In the genomic region with DNA sequence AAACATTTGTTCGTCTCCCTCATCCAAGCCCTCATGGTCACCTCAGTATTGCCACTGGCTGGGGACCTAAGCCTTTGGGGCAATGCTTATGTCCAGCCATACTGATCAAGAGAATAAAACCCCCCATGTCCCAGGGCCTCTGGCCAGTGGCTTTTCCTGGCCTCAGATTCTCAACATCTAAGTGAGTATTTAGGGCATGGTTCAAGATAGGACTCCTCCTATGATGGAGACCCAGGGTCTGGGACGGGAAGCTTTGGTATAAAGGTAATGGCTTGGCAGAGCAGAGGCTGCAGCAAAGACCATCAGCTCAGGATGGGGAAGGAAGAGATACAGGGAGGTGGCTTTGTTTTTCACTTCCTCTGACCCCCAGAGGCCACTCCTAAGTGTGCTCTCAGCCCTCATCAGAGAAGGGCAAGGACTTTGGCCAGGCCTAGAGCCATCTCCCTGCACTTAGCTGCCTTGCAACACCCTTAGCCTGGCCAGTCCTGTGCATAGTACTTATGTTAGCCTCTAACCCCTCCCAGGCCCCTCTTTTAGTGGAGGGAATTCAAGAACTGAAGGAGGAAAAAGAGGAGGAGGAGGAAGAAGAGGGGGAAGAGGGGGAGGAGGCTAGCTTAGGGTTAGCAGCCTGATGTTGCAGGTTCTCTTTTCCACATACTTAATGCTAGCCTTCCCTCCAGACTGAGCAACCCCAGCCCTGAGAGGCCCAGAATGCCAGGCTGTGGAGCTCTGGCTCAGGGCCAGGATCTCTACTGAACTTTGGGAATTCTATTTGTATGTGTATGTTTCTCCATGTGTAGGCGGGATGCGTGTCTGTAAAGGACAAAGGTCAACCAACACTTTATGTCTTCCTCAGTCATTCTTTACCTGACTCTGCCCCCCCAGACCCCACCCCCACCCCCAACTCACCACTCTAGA, we compare ENCODE assay signal across 17 mouse cellular contexts. TPM values are rescaled to one million over a fixed set of nuclear protein-coding genes. Genes with fewer than 3 reads are reported as not detected.
A peak's percentile ranks its signal among the peaks of the same experiment; 100 is the strongest.
DNase-seq lines count a peak whose midpoint lies in the region; ATAC-seq and TF ChIP-seq lines count a peak whose summit lies in the region.
"Had no signal": no experiment of that assay in that cellular context is flagged by ENCODE, and none has a peak within 500 bp of the region (broad histone marks: within the 10 kb centered on the region; RNA-seq: fewer than 3 reads in every experiment).

No protein-coding gene starts in this region.

- H3K4me3 ChIP-seq in liver, embryonic 12.5 days: no peak overlapping the region
- no peak overlapping the region for H3K4me3 ChIP-seq in liver, embryonic 11.5 days (ENCODE audit: low read depth, low read length)
- H3K4me3 ChIP-seq in brown adipose tissue, adult 24 weeks (ENCODE audit: insufficient read depth, low read depth, low read length): no peak overlapping the region
- no peak overlapping the region for H3K4me3 ChIP-seq in small intestine, adult 2 months (ENCODE audit: low read depth, low read length)

- H3K36me3 ChIP-seq in liver, embryonic 12.5 days: peaks cover 18% of the 10 kb centered on the region
- H3K36me3 ChIP-seq in liver, embryonic 11.5 days (ENCODE audit: control insufficient read depth, insufficient read depth, low read length): peaks cover 14% of the 10 kb centered on the region
- H3K36me3 ChIP-seq in small intestine, adult 2 months (ENCODE audit: control insufficient read depth, insufficient read depth, low read length): no peaks in the 10 kb centered on the region

- intact Hi-C loops in heart, postnatal 25 days (cut with DNase I): loop anchor here (2.0 kb wide), 1 partner anchor 83 kb away; no protein-coding TSS in a partner anchor

- no peak for ATAC-seq in liver, embryonic 12.5 days
- no peak for ATAC-seq in liver, embryonic 11.5 days (replicated peaks; ENCODE audit: low FRiP score)
- ATAC-seq: hindbrain, embryonic 16.5 days had no signal

- no peak overlapping the region for H3K4me2 ChIP-seq in liver, embryonic 12.5 days
- H3K4me2 ChIP-seq in liver, embryonic 11.5 days: no peak overlapping the region

- no peaks in the 10 kb centered on the region for H3K9me3 ChIP-seq in liver, embryonic 12.5 days (replicated peaks)
- no peaks in the 10 kb centered on the region for H3K9me3 ChIP-seq in liver, embryonic 11.5 days (ENCODE audit: control insufficient read depth, low read length)

- H3K27me3 ChIP-seq in liver, embryonic 12.5 days (replicated peaks): no peaks in the 10 kb centered on the region
- no peaks in the 10 kb centered on the region for H3K27me3 ChIP-seq in liver, embryonic 11.5 days (replicated peaks; ENCODE audit: control insufficient read depth, insufficient read depth, low read length)
- H3K27me3 ChIP-seq in small intestine, adult 2 months (ENCODE audit: control insufficient read depth, insufficient read depth, low read length): no peaks in the 10 kb centered on the region

- peak; percentile 94 for DNase-seq in heart, adult 11 months
- DNase-seq in heart, postnatal 25 days (ENCODE audit: low spot score): no peak
- DNase-seq in liver, embryonic 11.5 days (ENCODE audit: low spot score): no peak
- DNase-seq in left cerebral cortex, adult 18-20 months (ENCODE audit: low spot score in 2 of 2): no peak
- DNase-seq in cerebellum, adult 8-10 months: no peak
- DNase-seq: lung, postnatal 14 days; right cerebral cortex, postnatal 14 days had no signal

- peak overlapping the region; percentile 51 for H3K27ac ChIP-seq in liver, embryonic 12.5 days
- H3K27ac ChIP-seq in liver, embryonic 11.5 days (ENCODE audit: low read depth, low read length): no peak overlapping the region
- peak overlapping the region; percentile 51 for H3K27ac ChIP-seq in brown adipose tissue, adult 24 weeks (replicated peaks; ENCODE audit: low read depth, low read length)
- H3K27ac ChIP-seq in small intestine, adult 2 months (ENCODE audit: insufficient read depth, low read depth, low read length): peak overlapping the region; percentile 54

- H3K4me1 ChIP-seq in liver, embryonic 12.5 days: peaks cover 48% of the 10 kb centered on the region
- H3K4me1 ChIP-seq in liver, embryonic 11.5 days (replicated peaks; ENCODE audit: control insufficient read depth, insufficient read depth, low read length): peaks cover 31% of the 10 kb centered on the region
- peaks cover 30% of the 10 kb centered on the region for H3K4me1 ChIP-seq in brown adipose tissue, adult 24 weeks (ENCODE audit: control insufficient read depth, insufficient read depth, insufficient read length, low read length)
- H3K4me1 ChIP-seq in small intestine, adult 2 months (ENCODE audit: control insufficient read depth, insufficient read depth, insufficient read length, low read length): peaks cover 23% of the 10 kb centered on the region

- WGBS in liver, embryonic 12.5 days (ENCODE audit: insufficient replicate concordance): 73% methylated on average over 4 of the region's 4 CpGs
- WGBS in liver, embryonic 11.5 days: 81% methylated on average over 4 of the region's 4 CpGs
- WGBS in small intestine, adult 2 months: 53% methylated on average over 4 of the region's 4 CpGs

- no peak overlapping the region for H3K9ac ChIP-seq in liver, embryonic 12.5 days
- no peak overlapping the region for H3K9ac ChIP-seq in liver, embryonic 11.5 days (ENCODE audit: low read depth, low read length)

- TF ChIP-seq CTCF in small intestine, adult 2 months (IDR thresholded peaks at IDR 0.05; ENCODE audit: extremely low read depth, insufficient read length, insufficient replicate concordance, low read depth, low read length): no peak

- no peak for TF ChIP-seq POLR2A in small intestine, adult 2 months (IDR thresholded peaks at IDR 0.05; ENCODE audit: low read depth, low read length)

RNA-seq across cellular contexts. Expression of gene Unc119, which starts 6.4 kb away (rescaled TPM):
- 1 to 10 TPM; 4.2 to 4.6 TPM for total RNA-seq in heart, postnatal 25 days (2021)
- 46.5 and 50.4 TPM in 2 replicates for polyA plus RNA-seq in liver, embryonic 12.5 days (2016; fragmentation: Nextera tagmentation; extraction: Ambion mirVana)
- polyA plus RNA-seq in liver, embryonic 11.5 days (2014; fragmentation: Nextera tagmentation; extraction: Ambion mirVana): 68.9 and 72.7 TPM in 2 replicates
- polyA plus RNA-seq in brown adipose tissue, adult 24 weeks (2012; ENCODE audit: insufficient read depth, insufficient read length, missing spikeins): 16.9 and 30.7 TPM in 2 replicates
- polyA plus RNA-seq in small intestine, adult 2 months (2012; rRNA removed): 12.7 and 13.3 TPM in 2 replicates
- 10 to 100 TPM; 32.5 to 35.5 TPM for total RNA-seq in left cerebral cortex, adult 18-20 months (2021)

RNA-seq across cellular contexts. Expression of gene Pigs, which starts 21.5 kb away (rescaled TPM):
- 10 to 100 TPM; 23.0 to 23.6 TPM for total RNA-seq in heart, postnatal 25 days (2021)
- polyA plus RNA-seq in liver, embryonic 12.5 days (2016; fragmentation: Nextera tagmentation; extraction: Ambion mirVana): 40.8 and 42.6 TPM in 2 replicates
- 63.6 and 68.2 TPM in 2 replicates for polyA plus RNA-seq in liver, embryonic 11.5 days (2014; fragmentation: Nextera tagmentation; extraction: Ambion mirVana)
- 14.4 and 19.7 TPM in 2 replicates for polyA plus RNA-seq in brown adipose tissue, adult 24 weeks (2012; ENCODE audit: insufficient read depth, insufficient read length, missing spikeins)
- 47.6 and 70.8 TPM in 2 replicates for polyA plus RNA-seq in small intestine, adult 2 months (2012; rRNA removed)
- total RNA-seq in left cerebral cortex, adult 18-20 months (2021): 10 to 100 TPM; 58.4 to 61.2 TPM

RNA-seq across cellular contexts. Expression of gene Aldoc, which starts 26.9 kb away (rescaled TPM):
- total RNA-seq in heart, postnatal 25 days (2021): under 1 TPM; 0.50 to 0.52 TPM
- 4.7 and 5.1 TPM in 2 replicates for polyA plus RNA-seq in liver, embryonic 12.5 days (2016; fragmentation: Nextera tagmentation; extraction: Ambion mirVana)
- 8.8 and 9.9 TPM in 2 replicates for polyA plus RNA-seq in liver, embryonic 11.5 days (2014; fragmentation: Nextera tagmentation; extraction: Ambion mirVana)
- polyA plus RNA-seq in brown adipose tissue, adult 24 weeks (2012; ENCODE audit: insufficient read depth, insufficient read length, missing spikeins): 1.9 and 2.3 TPM in 2 replicates
- 8.8 and 11.7 TPM in 2 replicates for polyA plus RNA-seq in small intestine, adult 2 months (2012; rRNA removed)
- 100 to 1,000 TPM; 733 to 876 TPM for total RNA-seq in left cerebral cortex, adult 18-20 months (2021)

RNA-seq across cellular contexts. Expression of gene Foxn1, which starts 36.7 kb away (rescaled TPM):
- total RNA-seq in heart, postnatal 25 days (2021): not detected
- not detected in 2 replicates for polyA plus RNA-seq in liver, embryonic 12.5 days (2016; fragmentation: Nextera tagmentation; extraction: Ambion mirVana)
- not detected in 2 replicates for polyA plus RNA-seq in liver, embryonic 11.5 days (2014; fragmentation: Nextera tagmentation; extraction: Ambion mirVana)
- polyA plus RNA-seq in brown adipose tissue, adult 24 weeks (2012; ENCODE audit: insufficient read depth, insufficient read length, missing spikeins): not detected in 2 replicates
- polyA plus RNA-seq in small intestine, adult 2 months (2012; rRNA removed): 0.06 TPM in 1 of 2 replicates, not detected in the other
- total RNA-seq in left cerebral cortex, adult 18-20 months (2021): not detected
- total RNA-seq: common myeloid progenitor, adult 5-6 weeks; heart, adult 8-10 months; left cerebral cortex, postnatal 10 days; midbrain, postnatal 0 days had no signal
- polyA plus RNA-seq: frontal cortex, adult 2 months; hindbrain, embryonic 16.5 days; large intestine, adult 2 months; midbrain, postnatal 0 days had no signal

RNA-seq across cellular contexts. Expression of gene Spag5, which starts 48.4 kb away (rescaled TPM):
- total RNA-seq in heart, postnatal 25 days (2021): under 1 TPM; 0.62 to 0.67 TPM
- polyA plus RNA-seq in liver, embryonic 12.5 days (2016; fragmentation: Nextera tagmentation; extraction: Ambion mirVana): 38.6 and 40.0 TPM in 2 replicates
- 48.3 and 50.3 TPM in 2 replicates for polyA plus RNA-seq in liver, embryonic 11.5 days (2014; fragmentation: Nextera tagmentation; extraction: Ambion mirVana)
- polyA plus RNA-seq in brown adipose tissue, adult 24 weeks (2012; ENCODE audit: insufficient read depth, insufficient read length, missing spikeins): 0.29 and 0.87 TPM in 2 replicates
- 5.1 and 7.5 TPM in 2 replicates for polyA plus RNA-seq in small intestine, adult 2 months (2012; rRNA removed)
- total RNA-seq in left cerebral cortex, adult 18-20 months (2021): 10 to 100 TPM in 1 of 2 experiments, 1 to 10 TPM in 1; 9.8 to 11.3 TPM
